Mouse (Mus musculus) left cerebral cortex, postnatal 14 days (tissue): ENCODE measurements around the gene Neurl4. TPM values are rescaled to one million over a fixed set of nuclear protein-coding genes. Genes with fewer than 3 reads are reported as not detected.

ENCODE experiments used
- DNase-seq, 2 experiments: peaks; one replicate each; pipeline ENCODE4 v3.0.0; 2021 to 2022; ENCODE audit warnings: low spot score in 2 of 2, mixed read lengths in 1 of 2
- intact Hi-C: fragments of 180-260 bp; cut with DNase I; formaldehyde crosslinking; loops from one replicate; pipeline ENCODE4 v1.15.1; 2025
- total RNA-seq, 2 experiments: library from RNA; stranded (reverse); gene quantifications; 2 replicates each; pipeline ENCODE4 v1.2.3; 2021

Gene Neurl4
- total RNA-seq, 2 experiments from 2014 or later: 121 to 125 TPM

- no peak for DNase-seq
- intact Hi-C loops: loop anchor here (5.0 to 10.0 kb wide), 2 partner anchors 77 to 195 kb away; partner anchors contain the start of genes Fgf11, Senp3 and Tnfsf13
These were observed 21.2 kb upstream of the Neurl4 start for GRCm38 (mm10) chr11:69879711-69880110.

GRCm38 (mm10) chr11:69880506-69880852 lies 20.4 kb upstream of the Neurl4 start:
- intact Hi-C loops: no loop called here
- DNase-seq: peak; percentile 48 to 55

- intact Hi-C loops: no loop called here
- peak in 1 of 2 experiments; percentile 62 for DNase-seq
These were observed 19.8 kb upstream of the Neurl4 start, which contains the start of gene Kctd11 for GRCm38 (mm10) chr11:69880853-69881603. Gene Kctd11 (minus strand): TSS chr11:69881406.

- DNase-seq: no peak
- intact Hi-C loops: no loop called here
These were observed 18.8 kb upstream of the Neurl4 start for GRCm38 (mm10) chr11:69881787-69882670.

DNA sequence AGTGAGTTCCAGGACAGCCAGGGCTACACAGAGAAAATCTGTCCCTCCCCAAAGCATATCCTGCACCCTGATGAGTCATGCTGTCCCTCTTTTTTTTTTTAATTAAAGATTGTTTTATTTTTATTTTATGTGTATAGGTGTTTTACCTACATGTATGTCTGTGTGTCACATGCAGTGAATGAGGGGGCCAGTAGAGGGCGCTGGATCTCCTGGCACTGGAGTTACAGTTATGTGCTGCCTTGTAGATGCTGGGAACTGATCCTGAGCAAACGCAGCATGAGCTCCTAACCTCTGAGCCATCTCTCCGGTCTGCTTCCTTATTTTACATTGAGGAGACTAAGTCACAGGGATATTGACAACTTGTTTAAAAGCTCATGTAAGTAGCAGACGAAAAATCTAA lies 17.8 kb upstream of the Neurl4 start:
- DNase-seq: no peak

DNA sequence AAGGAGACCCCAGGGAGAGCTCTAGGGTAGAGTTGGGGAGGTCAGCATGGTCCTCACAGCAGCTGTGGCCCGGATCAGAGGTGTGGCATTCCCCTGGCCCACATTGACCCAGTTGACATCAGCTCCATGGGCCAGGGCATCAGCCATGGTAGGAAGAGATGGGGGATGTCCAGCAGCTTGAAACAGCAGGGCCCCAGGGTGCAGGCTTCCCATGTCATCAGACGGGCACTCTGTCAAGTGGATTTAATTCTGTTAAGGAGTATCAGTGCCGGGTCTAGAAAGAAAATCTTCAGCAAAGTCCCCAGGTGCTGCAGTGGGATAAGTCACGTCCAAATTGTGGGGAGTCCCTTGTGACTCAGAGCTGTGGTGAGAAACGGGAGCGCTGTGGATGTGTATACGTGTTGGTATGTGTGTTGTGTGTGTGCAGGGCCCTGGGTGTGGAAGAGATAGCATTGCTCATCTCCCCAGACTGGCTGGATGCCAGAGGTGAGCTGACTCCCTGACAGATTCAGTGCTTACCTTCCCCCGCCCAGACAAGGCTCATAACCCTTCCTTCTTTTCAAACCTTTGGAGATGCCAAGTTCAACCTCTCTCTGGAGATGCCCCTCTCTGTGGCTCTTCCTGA lies 17.2 kb upstream of the Neurl4 start:
- intact Hi-C loops: no loop called here
- no peak for DNase-seq

More for the DNA sequence above, 17.8 kb upstream of the Neurl4 start:
- intact Hi-C loops: no loop called here

- intact Hi-C loops: no loop called here
- no peak for DNase-seq
These were observed 16.6 kb upstream of the Neurl4 start for GRCm38 (mm10) chr11:69884240-69884639.

DNA sequence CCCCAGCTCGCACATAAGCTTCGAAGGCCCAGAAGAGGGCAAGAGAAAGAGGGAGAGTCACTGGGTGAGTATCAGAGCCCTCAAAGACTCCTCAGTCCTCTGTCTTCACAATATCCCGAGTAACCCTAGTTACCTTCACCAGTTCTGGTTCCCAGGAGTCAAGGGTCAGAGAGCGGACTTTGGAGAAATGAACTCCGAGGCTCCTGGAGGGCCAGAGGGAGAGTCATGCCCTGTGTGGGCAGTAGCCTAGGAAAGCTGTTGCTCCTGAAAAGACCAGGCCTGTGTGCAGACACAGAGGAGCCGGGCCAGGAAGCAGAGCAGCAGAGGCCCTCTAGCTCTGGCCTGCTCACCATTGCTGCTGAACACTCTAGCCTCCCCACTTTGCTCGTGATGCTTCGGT lies 16.2 kb upstream of the Neurl4 start:
- DNase-seq: no peak
- intact Hi-C loops: no loop called here

DNA sequence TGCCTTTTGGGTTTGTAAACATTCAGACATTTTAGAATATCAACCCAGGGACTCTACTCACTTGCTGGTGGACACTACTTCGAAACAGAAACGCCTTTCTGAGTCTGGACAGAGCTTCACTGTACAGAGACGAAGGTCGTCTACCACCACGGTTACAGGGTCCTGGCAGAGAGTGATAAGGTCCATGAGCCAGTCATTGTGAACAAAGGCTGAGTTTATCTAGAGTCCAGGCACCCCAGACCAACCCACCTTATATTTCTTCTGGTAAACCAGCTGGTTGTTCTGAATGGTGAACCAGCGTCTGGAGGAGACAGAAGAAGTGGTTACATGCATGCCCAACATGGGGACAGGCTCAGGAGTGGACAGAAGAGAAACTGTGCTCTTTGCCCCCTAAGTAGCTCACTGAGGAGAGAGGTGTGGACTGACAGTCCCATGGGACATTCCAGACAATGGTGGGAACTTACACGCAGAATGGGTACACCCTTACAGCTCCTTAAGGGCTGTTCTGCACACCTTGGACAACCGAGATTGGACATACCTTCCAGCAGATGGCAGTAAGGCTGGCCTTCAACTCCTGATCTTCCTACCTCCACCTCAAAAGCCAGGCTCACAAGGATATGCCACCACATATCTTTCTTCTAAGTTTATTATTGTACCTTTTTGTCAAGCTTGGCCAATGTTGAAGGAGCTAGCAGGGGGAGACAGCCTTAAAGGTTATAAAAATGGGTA lies 13.8 kb upstream of the Neurl4 start:
- intact Hi-C loops: no loop called here
- no peak for DNase-seq

- DNase-seq: peak; percentile 44 to 52
- intact Hi-C loops: no loop called here
These were observed 9.4 kb upstream of the Neurl4 start for GRCm38 (mm10) chr11:69891482-69891881.

DNA sequence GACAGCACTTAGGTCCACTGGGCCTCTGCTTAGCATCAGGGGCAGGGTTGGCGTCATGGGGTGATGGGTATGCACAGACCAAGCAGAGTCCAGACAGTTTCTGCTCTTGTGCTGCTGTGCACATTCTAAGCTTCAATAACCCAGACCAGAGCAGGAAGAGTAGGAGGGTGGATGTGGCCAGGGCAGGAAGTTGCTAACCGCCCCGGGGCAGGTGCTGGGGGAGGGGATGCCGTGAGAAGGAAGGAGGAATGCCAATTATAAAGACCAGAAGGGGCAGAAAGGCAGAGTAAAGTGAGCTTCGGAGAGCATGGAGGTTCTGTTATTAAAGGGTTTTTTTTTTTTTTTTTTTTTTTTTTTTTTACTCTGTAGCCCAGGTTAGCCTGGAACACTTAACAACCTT lies 6.2 kb upstream of the Neurl4 start:
- DNase-seq: no peak
- intact Hi-C loops: no loop called here

- intact Hi-C loops: no loop called here
- DNase-seq: no peak
These were observed 5.6 kb upstream of the Neurl4 start, which contains the start of gene Acap1 for GRCm38 (mm10) chr11:69895291-69895690. Gene Acap1 (minus strand): TSS chr11:69895539.

DNA sequence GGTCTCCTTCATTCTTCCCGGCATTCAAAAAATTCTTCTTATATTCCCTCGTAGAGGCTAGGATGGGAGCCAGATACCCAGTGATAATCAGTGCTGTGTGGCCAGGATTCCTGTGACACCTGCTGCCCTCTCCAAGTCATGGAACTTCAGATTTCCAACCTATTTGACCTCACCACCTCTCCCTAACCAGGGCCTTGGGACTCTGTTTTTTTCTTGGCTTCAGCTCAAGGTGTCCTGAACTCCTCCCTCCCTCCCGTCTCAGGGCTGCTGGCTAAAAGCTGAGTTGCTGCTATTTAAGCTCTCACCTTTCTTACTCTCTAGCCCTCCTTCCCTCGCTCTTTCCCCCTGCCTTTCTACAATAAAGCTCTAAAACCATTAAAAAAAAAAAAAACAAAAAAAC lies 1.0 kb upstream of the Neurl4 start:
- intact Hi-C loops: loop anchor here (5.0 kb wide), 1 partner anchor 53 kb away; the partner anchor contains the start of gene Plscr3

GRCm38 (mm10) chr11:69901406-69901846 lies 554 bp downstream of the Neurl4 start:
- intact Hi-C loops: loop anchor here (5.0 kb wide), 1 partner anchor 54 kb away; the partner anchor contains the start of gene Plscr3
- peak; percentile 97 to 98 for DNase-seq

More for the DNA sequence above, 1.0 kb upstream of the Neurl4 start:
- DNase-seq: no peak

- intact Hi-C loops: loop anchor here (5.0 kb wide), 1 partner anchor 55 kb away; the partner anchor contains the start of gene Plscr3
- DNase-seq: peak in 1 of 2 experiments; percentile 20
These were observed 1.1 kb downstream of the Neurl4 start for GRCm38 (mm10) chr11:69901993-69902392.

DNA sequence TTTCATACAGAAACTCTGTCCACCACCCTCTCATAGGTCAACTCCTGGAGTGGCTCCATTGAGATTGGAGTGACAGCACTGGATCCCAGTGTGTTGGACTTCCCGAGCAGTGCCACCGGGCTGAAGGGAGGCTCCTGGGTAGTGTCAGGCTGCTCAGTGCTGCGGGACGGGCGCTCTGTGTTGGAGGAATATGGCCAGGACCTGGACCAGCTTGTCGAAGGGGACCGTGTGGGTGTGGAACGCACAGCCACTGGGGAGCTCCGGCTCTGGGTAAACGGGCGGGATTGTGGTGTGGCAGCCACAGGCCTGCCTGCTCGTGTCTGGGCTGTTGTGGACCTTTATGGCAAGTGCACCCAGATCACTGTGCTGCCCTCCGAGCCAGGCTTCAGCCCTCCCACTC lies 2.1 kb downstream of the Neurl4 start:
- intact Hi-C loops: loop anchor here (5.0 kb wide), 1 partner anchor 56 kb away; the partner anchor contains the start of gene Plscr3

DNA sequence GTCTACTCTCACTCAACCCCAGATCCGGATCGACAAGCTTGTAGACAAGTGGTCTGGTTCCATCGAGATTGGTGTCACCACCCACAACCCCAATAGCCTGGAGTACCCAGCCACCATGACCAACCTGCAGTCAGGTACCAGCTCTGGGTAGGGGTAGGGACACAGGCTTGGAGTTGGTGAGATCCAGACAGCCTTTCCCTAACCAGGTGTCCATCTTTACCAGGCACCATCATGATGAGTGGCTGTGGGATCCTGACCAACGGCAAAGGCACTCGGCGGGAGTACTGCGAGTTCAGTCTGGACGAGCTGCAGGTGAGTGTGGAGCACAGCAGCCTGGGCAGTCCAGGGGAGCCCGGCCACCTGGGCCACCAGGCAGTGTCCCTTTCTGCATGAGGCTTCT lies 3.4 kb downstream of the Neurl4 start:
- intact Hi-C loops: loop anchor here (5.0 kb wide), 1 partner anchor 57 kb away; the partner anchor contains the start of gene Plscr3

More for the DNA sequence above, 2.1 kb downstream of the Neurl4 start:
- DNase-seq: no peak

GRCm38 (mm10) chr11:69908645-69909044 lies 7.8 kb downstream of the Neurl4 start:
- no peak for DNase-seq
- intact Hi-C loops: no loop called here

More for the DNA sequence above, 3.4 kb downstream of the Neurl4 start:
- DNase-seq: no peak

GRCm38 (mm10) chr11:69909174-69909573 lies 8.3 kb downstream of the Neurl4 start:
- no peak for DNase-seq
- intact Hi-C loops: no loop called here
